Mouse (Mus musculus) cortical plate, adult 2 months (tissue): ENCODE measurements around the gene Pgls. TPM values are rescaled to one million over a fixed set of nuclear protein-coding genes. Genes with fewer than 3 reads are reported as not detected.

Experiments
- H3K27ac ChIP-seq: fragments of 200-500 bp; 2 replicates; pipeline ENCODE4 v1.5.1; 2012; ENCODE audit warnings: low read length, control low read depth, inconsistent platforms; ENCODE audit not compliant: insufficient read depth
- H3K4me1 ChIP-seq: fragments of 200-500 bp; 2 replicates; pipeline ENCODE4 v1.6.1; 2011; ENCODE audit warnings: low read length; ENCODE audit not compliant: control insufficient read depth, insufficient read depth
- H3K4me3 ChIP-seq: fragments of 200-500 bp; 2 replicates; pipeline ENCODE4 v1.5.1; 2011; ENCODE audit warnings: mild to moderate bottlenecking, low read length, control low read depth; ENCODE audit not compliant: insufficient read depth
- CTCF ChIP-seq: fragments of 200-500 bp; IDR thresholded peaks from 2 replicates; pipeline ENCODE4 v1.5.1; 2011; ENCODE audit warnings: mild to moderate bottlenecking, control low read depth, low read length; ENCODE audit not compliant: insufficient read depth; ENCODE audit errors: extremely low read depth
- POLR2A ChIP-seq: fragments of 200-500 bp; IDR thresholded peaks from 2 replicates; pipeline ENCODE4 v1.6.1; 2011; ENCODE audit warnings: mild to moderate bottlenecking, low read length, control low read depth; ENCODE audit not compliant: insufficient read depth; ENCODE audit errors: extremely low read depth
- polyA plus RNA-seq: library from polyadenylated mRNA; depleted of rRNA; stranded (reverse); fragments of >200 nt; gene quantifications from 2 replicates; pipeline ENCODE4 v1.2.3, GENCODE M21; 2012

Gene Pgls
- polyA plus RNA-seq, 1 experiment, result 34.3 TPM

GRCm38 (mm10) chr8:71596384-71596783 lies 4.4 kb downstream of the Pgls start:
- H3K4me1 ChIP-seq, result peaks cover 3% of the 10 kb centered on the region
- no peak overlapping the region for H3K4me3 ChIP-seq
- H3K27ac ChIP-seq, result no peak overlapping the region
- TF ChIP-seq POLR2A, result no peak

- H3K27ac ChIP-seq, result no peak overlapping the region
- H3K4me3 ChIP-seq, result no peak overlapping the region
- TF ChIP-seq POLR2A (no peak), CTCF (no peak)
- peaks cover 3% of the 10 kb centered on the region for H3K4me1 ChIP-seq
These were observed 4.8 kb downstream of the Pgls start for GRCm38 (mm10) chr8:71596798-71597197.

GRCm38 (mm10) chr8:71597451-71597850 lies 5.5 kb downstream of the Pgls start, which contains the start of gene Fam129c:
Fam129c (plus strand) TSS chr8:71597648.
- TF ChIP-seq POLR2A (no peak), CTCF (no peak)
- Histone ChIP-seq H3K27ac (no peak within 1 kb of the TSS), H3K4me1 (peaks cover 3% of the 10 kb centered on the region), H3K4me3 (no peak within 1 kb of the TSS)

- Histone ChIP-seq H3K27ac (no peak overlapping the region), H3K4me1 (no peaks in the 10 kb centered on the region), H3K4me3 (no peak overlapping the region)
- TF ChIP-seq POLR2A (no peak), CTCF (no peak)
These were observed 6.4 kb downstream of the Pgls start for GRCm38 (mm10) chr8:71598375-71598774.

- no peak for TF ChIP-seq POLR2A
- TF ChIP-seq CTCF, result no peak
- Histone ChIP-seq H3K4me1 (no peaks in the 10 kb centered on the region), H3K27ac (no peak overlapping the region), H3K4me3 (no peak overlapping the region)
These were observed 6.9 kb downstream of the Pgls start for GRCm38 (mm10) chr8:71598841-71599240.

GRCm38 (mm10) chr8:71601939-71602665 lies 10.1 kb downstream of the Pgls start:
- no peaks in the 10 kb centered on the region for H3K4me1 ChIP-seq
- H3K27ac ChIP-seq, result no peak overlapping the region
- no peak for TF ChIP-seq POLR2A
- no peak for TF ChIP-seq CTCF
- H3K4me3 ChIP-seq, result peak overlapping the region; percentile 19; the same call in 1 of the 2 replicates

- Histone ChIP-seq H3K4me1 (no peaks in the 10 kb centered on the region), H3K27ac (no peak overlapping the region), H3K4me3 (peak overlapping the region; percentile 19; the same call in 1 of the 2 replicates)
- TF ChIP-seq CTCF (no peak), POLR2A (no peak)
These were observed 10.8 kb downstream of the Pgls start for GRCm38 (mm10) chr8:71602666-71603334.

- H3K4me1 ChIP-seq, result no peaks in the 10 kb centered on the region
- H3K4me3 ChIP-seq, result no peak overlapping the region
- H3K27ac ChIP-seq, result no peak overlapping the region
- TF ChIP-seq CTCF, result no peak
- TF ChIP-seq POLR2A, result no peak
These were observed 12.0 kb downstream of the Pgls start for GRCm38 (mm10) chr8:71604021-71604420.

- TF ChIP-seq CTCF, result no peak
- peak; percentile 42 for TF ChIP-seq POLR2A
- peak within 1 kb of the TSS; percentile 41 for H3K27ac ChIP-seq
- H3K4me1 ChIP-seq, result peaks cover 5% of the 10 kb centered on the region
- peak within 1 kb of the TSS; percentile 72 for H3K4me3 ChIP-seq
These were observed 19.1 kb downstream of the Pgls start, which contains the start of gene Colgalt1 for GRCm38 (mm10) chr8:71610822-71611651. Colgalt1 (plus strand) TSS chr8:71610998.

- peak overlapping the region; percentile 72; the same call in 1 of the 2 replicates for H3K4me3 ChIP-seq
- no peak for TF ChIP-seq POLR2A
- TF ChIP-seq CTCF, result no peak
- H3K27ac ChIP-seq, result no peak overlapping the region
- peaks cover 5% of the 10 kb centered on the region for H3K4me1 ChIP-seq
These were observed 20.2 kb downstream of the Pgls start for GRCm38 (mm10) chr8:71612141-71612540.
